10 mouse cellular contexts compared by ENCODE assay signal in the genomic region with DNA sequence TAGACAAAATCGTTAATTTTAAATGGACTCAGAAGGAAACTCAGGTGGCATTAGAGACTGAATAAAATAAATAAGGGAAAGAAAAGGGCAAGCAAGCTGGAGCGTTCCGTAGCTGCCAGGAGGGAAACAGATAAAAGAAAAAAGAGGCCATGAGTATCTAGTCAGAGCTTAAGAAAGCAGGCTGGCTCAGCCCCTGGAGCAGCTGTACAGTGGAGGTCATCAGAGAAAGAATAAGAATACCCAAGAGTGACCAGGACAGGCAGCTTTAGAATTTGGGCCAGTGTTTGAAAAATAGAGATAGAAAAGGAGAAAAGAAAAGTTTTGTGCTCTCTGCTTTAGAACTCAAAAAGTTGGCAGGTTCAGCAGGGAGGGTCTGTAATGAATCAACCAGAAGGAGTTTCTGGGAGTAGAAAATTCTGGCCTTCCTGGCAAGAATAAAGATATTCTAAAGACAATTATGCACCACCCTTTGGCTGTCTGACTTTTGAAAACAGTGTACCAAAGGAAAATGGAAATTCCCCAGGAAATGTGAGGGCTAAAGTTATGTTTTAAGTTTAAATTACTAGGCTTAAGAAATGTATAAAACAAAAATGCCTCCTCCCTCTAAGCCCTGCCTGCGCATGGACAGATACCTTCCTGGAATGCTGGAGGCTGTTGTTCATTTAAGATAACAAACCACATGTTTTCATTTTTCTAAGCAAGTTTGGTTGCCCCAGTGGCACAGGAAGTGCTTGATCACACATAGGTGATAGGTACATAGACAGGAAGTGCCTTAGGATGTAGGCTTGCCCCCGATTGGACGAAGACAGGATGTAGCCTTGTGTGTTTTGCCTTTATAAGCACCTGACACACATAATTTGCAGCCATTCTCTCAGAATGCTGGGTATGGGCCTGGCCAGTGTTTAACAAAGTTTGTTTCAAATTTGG. TPM values are rescaled to one million over a fixed set of nuclear protein-coding genes. Genes with fewer than 3 reads are reported as not detected.
DNase-seq lines count a peak whose midpoint lies in the region; ATAC-seq and TF ChIP-seq lines count a peak whose summit lies in the region.
"Had no signal": no experiment of that assay in that cellular context is flagged by ENCODE, and none has a peak within 500 bp of the region (broad histone marks: within the 10 kb centered on the region; RNA-seq: fewer than 3 reads in every experiment).

No protein-coding gene starts in this region.

- TF ChIP-seq CTCF in intestine, postnatal 0 days (IDR thresholded peaks at IDR 0.05; ENCODE audit: low read depth): no peak
- TF ChIP-seq CTCF in CH12.LX (conservative IDR thresholded peaks at IDR 0.05 in 1 of 2, IDR thresholded peaks at IDR 0.05 in 1 of 2; ENCODE audit: low read depth in 2 of 2, low read length in 2 of 2): no peak
- TF ChIP-seq CTCF in cerebellum, adult 2 months (IDR thresholded peaks at IDR 0.05; ENCODE audit: borderline replicate concordance, insufficient read depth, low read depth, low read length): no peak

- H3K36me3 ChIP-seq in intestine, embryonic 14.5 days (ENCODE audit: control insufficient read depth, insufficient read depth, low read length): no peaks in the 10 kb centered on the region
- no peaks in the 10 kb centered on the region for H3K36me3 ChIP-seq in intestine, postnatal 0 days (ENCODE audit: control insufficient read depth, insufficient read depth)
- H3K36me3 ChIP-seq in CH12.LX (replicated peaks in 1 of 2; ENCODE audit: control insufficient read depth in 1 of 2, insufficient read depth in 1 of 2, low read length in 1 of 2): no peaks in the 10 kb centered on the region
- H3K36me3 ChIP-seq in heart, embryonic 13.5 days: no peaks in the 10 kb centered on the region
- no peaks in the 10 kb centered on the region for H3K36me3 ChIP-seq in kidney, embryonic 14.5 days (ENCODE audit: control insufficient read depth, insufficient read depth, low read length)
- H3K36me3 ChIP-seq: forebrain, embryonic 10.5 days had no signal

- no peak for TF ChIP-seq RAD21 in CH12.LX (IDR thresholded peaks at IDR 0.05; ENCODE audit: low read depth, low read length)

- no peak overlapping the region for H3K9ac ChIP-seq in intestine, embryonic 14.5 days (ENCODE audit: low read length)
- no peak overlapping the region for H3K9ac ChIP-seq in intestine, postnatal 0 days (ENCODE audit: low read depth, low read length)
- H3K9ac ChIP-seq in CH12.LX (ENCODE audit: insufficient read depth, low read depth): no peak overlapping the region
- H3K9ac ChIP-seq in heart, embryonic 13.5 days: no peak overlapping the region
- no peak overlapping the region for H3K9ac ChIP-seq in kidney, embryonic 14.5 days (ENCODE audit: low read depth, low read length)

- peak overlapping the region; percentile 27; the same call in 1 of the 2 replicates for H3K27ac ChIP-seq in intestine, embryonic 14.5 days (ENCODE audit: low read depth)
- no peak overlapping the region for H3K27ac ChIP-seq in intestine, postnatal 0 days (ENCODE audit: low read depth, low read length)
- no peak overlapping the region for H3K27ac ChIP-seq in CH12.LX (ENCODE audit: insufficient read depth, low read depth)
- peak overlapping the region; percentile 61; the same call in 1 of the 2 replicates for H3K27ac ChIP-seq in heart, embryonic 13.5 days (replicated peaks)
- no peak overlapping the region for H3K27ac ChIP-seq in cerebellum, adult 2 months (ENCODE audit: insufficient read depth, low read length)
- H3K27ac ChIP-seq in kidney, embryonic 14.5 days (ENCODE audit: low read depth, low read length): no peak overlapping the region
- H3K27ac ChIP-seq: forebrain, embryonic 10.5 days had no signal

- H3K27me3 ChIP-seq in intestine, embryonic 14.5 days (replicated peaks; ENCODE audit: control insufficient read depth, insufficient read depth, low read length): no peaks in the 10 kb centered on the region
- H3K27me3 ChIP-seq in intestine, postnatal 0 days (replicated peaks; ENCODE audit: control insufficient read depth, insufficient read depth, low read length): no peaks in the 10 kb centered on the region
- H3K27me3 ChIP-seq in CH12.LX (replicated peaks): no peaks in the 10 kb centered on the region
- no peaks in the 10 kb centered on the region for H3K27me3 ChIP-seq in heart, embryonic 13.5 days (replicated peaks)
- no peaks in the 10 kb centered on the region for H3K27me3 ChIP-seq in cerebellum, adult 2 months (ENCODE audit: control insufficient read depth, insufficient read depth, low read length)
- H3K27me3 ChIP-seq in kidney, embryonic 14.5 days (ENCODE audit: control insufficient read depth, insufficient read depth, low read length): no peaks in the 10 kb centered on the region

- no peak overlapping the region for H3K4me2 ChIP-seq in intestine, embryonic 14.5 days (ENCODE audit: low read length)
- H3K4me2 ChIP-seq in intestine, postnatal 0 days (replicated peaks; ENCODE audit: low read depth): no peak overlapping the region
- no peak overlapping the region for H3K4me2 ChIP-seq in CH12.LX (ENCODE audit: insufficient read depth, low read depth, poor library complexity, severe bottlenecking)
- H3K4me2 ChIP-seq in heart, embryonic 13.5 days: no peak overlapping the region
- H3K4me2 ChIP-seq in kidney, embryonic 14.5 days (replicated peaks; ENCODE audit: low read depth, low read length): no peak overlapping the region

- no peak for DNase-seq in intestine, embryonic 14.5 days (ENCODE audit: low spot score)
- DNase-seq in CH12.LX (ENCODE audit: extremely low read depth): peak; percentile 11
- DNase-seq in cerebellum, adult 2 months: no peak
- no peak for DNase-seq in layer of hippocampus, adult 18-20 months (ENCODE audit: low spot score in 2 of 2)
- DNase-seq: kidney, adult 8-10 months had no signal

- H3K4me1 ChIP-seq in intestine, embryonic 14.5 days (replicated peaks; ENCODE audit: control insufficient read depth, insufficient read depth, low read length): peaks cover 8% of the 10 kb centered on the region
- peaks cover 4% of the 10 kb centered on the region; the same call in 1 of the 2 replicates for H3K4me1 ChIP-seq in intestine, postnatal 0 days (replicated peaks; ENCODE audit: control insufficient read depth, insufficient read depth, low read length)
- H3K4me1 ChIP-seq in CH12.LX (ENCODE audit: control insufficient read depth in 1 of 2, insufficient read depth in 2 of 2): peaks cover 5 to 22% of the 10 kb centered on the region in 2 experiments; a peak in 3 of 4 replicates
- peaks cover 17% of the 10 kb centered on the region for H3K4me1 ChIP-seq in heart, embryonic 13.5 days
- H3K4me1 ChIP-seq in cerebellum, adult 2 months (ENCODE audit: control insufficient read depth, insufficient read depth, low read length): no peaks in the 10 kb centered on the region
- no peaks in the 10 kb centered on the region for H3K4me1 ChIP-seq in kidney, embryonic 14.5 days (ENCODE audit: control insufficient read depth, insufficient read depth, low read length)

- 69% methylated on average over 6 of the region's 6 CpGs for WGBS in intestine, embryonic 14.5 days
- 76% methylated on average over 6 of the region's 6 CpGs for WGBS in intestine, postnatal 0 days
- WGBS in heart, embryonic 13.5 days: 56% methylated on average over 6 of the region's 6 CpGs
- WGBS in cerebellum, adult 2 months: 81% methylated on average over 6 of the region's 6 CpGs
- 72% methylated on average over 6 of the region's 6 CpGs for WGBS in kidney, embryonic 14.5 days

- H3K4me3 ChIP-seq in intestine, embryonic 14.5 days (ENCODE audit: low read depth, low read length): no peak overlapping the region
- no peak overlapping the region for H3K4me3 ChIP-seq in intestine, postnatal 0 days (ENCODE audit: low read depth, low read length)
- H3K4me3 ChIP-seq in CH12.LX (replicated peaks in 1 of 3; ENCODE audit: low read depth in 2 of 3, low read length in 2 of 3, poor library complexity in 1 of 3): no peak overlapping the region
- H3K4me3 ChIP-seq in heart, embryonic 13.5 days: no peak overlapping the region
- H3K4me3 ChIP-seq in cerebellum, adult 2 months (replicated peaks; ENCODE audit: insufficient read depth, low read depth, low read length): no peak overlapping the region
- no peak overlapping the region for H3K4me3 ChIP-seq in kidney, embryonic 14.5 days (ENCODE audit: low read length)
- H3K4me3 ChIP-seq: forebrain, embryonic 10.5 days had no signal

- no peaks in the 10 kb centered on the region for H3K9me3 ChIP-seq in intestine, embryonic 14.5 days (ENCODE audit: control insufficient read depth, low read length)
- no peaks in the 10 kb centered on the region for H3K9me3 ChIP-seq in intestine, postnatal 0 days (ENCODE audit: control insufficient read depth)
- H3K9me3 ChIP-seq in CH12.LX (replicated peaks; ENCODE audit: low read length): no peaks in the 10 kb centered on the region
- H3K9me3 ChIP-seq in heart, embryonic 13.5 days: no peaks in the 10 kb centered on the region
- no peaks in the 10 kb centered on the region for H3K9me3 ChIP-seq in kidney, embryonic 14.5 days (ENCODE audit: control insufficient read depth, low read length)
- H3K9me3 ChIP-seq: forebrain, embryonic 10.5 days had no signal

- in situ Hi-C loops in CH12.LX (cut with MboI; ENCODE audit: low pct_ligation_motif_present, low pct_unique_long_range_greater_than_20kb, low sequenced_read_pairs): no loop called here

- TF ChIP-seq EP300 in CH12.LX (IDR thresholded peaks at IDR 0.05; ENCODE audit: low read length): no peak

- H3K79me2 ChIP-seq in CH12.LX (replicated peaks; ENCODE audit: control insufficient read depth, extremely low read depth, insufficient read depth, poor library complexity, severe bottlenecking): no peaks in the 10 kb centered on the region

- ATAC-seq in intestine, embryonic 14.5 days (replicated peaks; ENCODE audit: low FRiP score, low TSS enrichment, low read depth): no peak
- no peak for ATAC-seq in intestine, postnatal 0 days
- ATAC-seq in heart, embryonic 13.5 days (ENCODE audit: extremely low read depth, insufficient number of reproducible peaks, low FRiP score, low TSS enrichment): no peak
- peak; percentile 93 for ATAC-seq in megakaryocyte progenitor cell, adult 5-6 weeks (replicated peaks; ENCODE audit: poor library complexity)
- no peak for ATAC-seq in kidney, embryonic 14.5 days (ENCODE audit: low FRiP score, low TSS enrichment)

- dilution Hi-C loops in CH12.LX (cut with MboI; ENCODE audit: extremely low pct_ligation_motif_present, extremely low pct_unique_long_range_greater_than_20kb, low sequenced_read_pairs): no loop called here

- no peak for TF ChIP-seq POLR2A in CH12.LX (IDR thresholded peaks at IDR 0.05; ENCODE audit: low read depth, low read length)
- no peak for TF ChIP-seq POLR2A in cerebellum, adult 2 months (IDR thresholded peaks at IDR 0.05; ENCODE audit: borderline replicate concordance, insufficient read depth, low read length)

RNA-seq across cellular contexts. Expression of a gene that starts 45.7 kb away (rescaled TPM):
- 16.9 and 18.3 TPM in 2 replicates for polyA plus RNA-seq in intestine, embryonic 14.5 days (2014; fragmentation: Nextera tagmentation; extraction: Ambion mirVana)
- polyA plus RNA-seq in intestine, postnatal 0 days (2015; fragmentation: Nextera tagmentation; extraction: Ambion mirVana): 30.1 and 32.2 TPM in 2 replicates
- 0.25 and 1.0 TPM in 2 replicates for total RNA-seq in CH12.LX (2012; rRNA removed)
- 1.5 and 1.7 TPM in 2 replicates for total RNA-seq in CH12.LX (2014; rRNA removed)
- polyA plus RNA-seq in CH12.LX (2012; ENCODE audit: insufficient read length, low read depth): 1.1 and 1.8 TPM in 2 replicates
- polyA plus RNA-seq in heart, embryonic 13.5 days (2015; fragmentation: Nextera tagmentation; extraction: Ambion mirVana): 11.1 and 13.6 TPM in 2 replicates
- 9.0 and 20.6 TPM in 2 replicates for total RNA-seq in megakaryocyte progenitor cell, adult 5-6 weeks (2015)
- 3.9 and 5.6 TPM in 2 replicates for total RNA-seq in megakaryocyte progenitor cell, adult 5-6 weeks (2017)
- 4.1 and 4.8 TPM in 2 replicates for polyA plus RNA-seq in cerebellum, adult 2 months (2012; rRNA removed)
- total RNA-seq in layer of hippocampus, adult 18-20 months (2021): 1 to 10 TPM; 4.4 to 5.5 TPM
- 12.8 and 13.0 TPM in 2 replicates for polyA plus RNA-seq in kidney, embryonic 14.5 days (2014; fragmentation: Nextera tagmentation; extraction: Ambion mirVana)

Comparison
In these comparisons a context has a peak if more than half of its experiments do, and no peak if none do; other contexts are left out.
1. H3K27ac ChIP-seq: peak in intestine, embryonic 14.5 days (single experiment) and heart, embryonic 13.5 days (single experiment); none in intestine, postnatal 0 days (single experiment), CH12.LX (single experiment), cerebellum, adult 2 months (single experiment) and kidney, embryonic 14.5 days (single experiment).